Mouse (Mus musculus) mouse embryonic stem cell (cell line): ENCODE measurements around the gene Gpr22.

Experiments used
- in situ Hi-C, 2 experiments: fragments of 300-500 bp; cut with MboI; formaldehyde crosslinking; loops; 1 replicate in 1 of 2; 3 replicates in 1 of 2; pipeline ENCODE4 v1.14.3; 2019 to 2020; ENCODE audit warnings: low sequenced_read_pairs in 2 of 2, low pct_unique_long_range_greater_than_20kb in 1 of 2, mixed read lengths in 1 of 2; ENCODE audit not compliant: unreplicated experiment in 1 of 2

Gene Gpr22

DNA sequence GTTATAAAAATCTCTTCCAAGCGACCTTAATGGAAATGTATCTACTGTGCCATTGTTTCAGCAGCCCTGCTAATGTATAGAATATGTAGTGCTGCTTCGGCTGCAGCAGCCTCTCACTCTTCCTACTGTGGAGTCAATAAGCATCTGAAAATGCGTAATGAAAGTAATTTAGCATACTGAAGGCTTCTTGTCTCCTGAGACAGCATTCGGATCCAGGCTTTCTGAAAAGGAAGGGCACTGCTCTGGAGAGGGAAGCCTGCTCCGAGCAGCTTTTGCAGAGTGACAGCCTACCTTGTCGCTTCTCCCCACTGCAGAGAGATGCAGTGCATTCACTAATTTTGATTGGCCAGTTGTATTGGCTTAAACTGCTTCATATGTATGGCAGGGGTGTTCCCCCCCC is at the start of gene Gpr22:
Gene Gpr22 (minus strand): TSS at position 348 of the 400 bp plus-strand sequence.
- in situ Hi-C loops: loop anchor here in 1 of 2 experiments (25.0 kb wide), 1 partner anchor 201 kb away; no protein-coding TSS in a partner anchor

DNA sequence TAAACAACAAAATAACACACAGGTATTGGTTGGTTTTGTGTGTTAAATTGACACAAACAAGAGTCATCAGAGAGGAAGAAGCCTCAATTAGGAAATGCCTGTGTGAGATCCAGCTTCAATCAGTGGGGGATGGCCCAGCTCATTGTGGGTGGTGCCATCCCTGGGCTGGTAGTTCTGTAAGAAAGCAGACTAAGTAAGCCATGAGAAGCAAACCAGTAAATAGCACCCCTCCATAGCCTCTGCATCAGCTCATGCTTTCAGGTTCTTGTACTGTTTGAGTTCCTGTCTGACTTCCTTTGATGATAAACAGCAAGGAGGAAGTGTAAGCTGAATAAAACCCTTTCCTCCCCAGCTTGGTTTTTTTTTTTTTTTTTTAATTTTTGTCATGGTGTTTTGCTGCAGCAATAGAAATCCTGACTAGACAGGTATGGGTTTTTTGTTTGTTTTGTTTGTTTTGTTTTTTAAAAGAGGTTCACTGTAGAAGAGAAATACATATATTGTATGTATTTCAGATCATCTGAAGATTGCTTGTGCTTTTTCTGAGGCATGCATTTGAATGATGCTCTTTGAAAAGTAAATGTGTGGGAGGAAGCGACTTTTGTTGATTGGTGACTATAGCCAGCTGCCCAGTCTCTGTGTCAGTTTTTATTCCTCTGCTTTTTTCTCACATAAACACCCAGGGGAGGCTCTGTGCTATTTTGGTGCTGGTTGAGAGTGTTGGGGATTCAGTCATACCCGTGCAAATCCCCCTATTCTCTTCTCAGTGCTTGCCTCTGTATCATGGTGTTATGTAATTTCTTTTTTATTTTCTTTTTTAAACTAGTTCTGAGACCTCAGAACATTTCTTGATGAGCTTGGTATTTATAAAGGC is 42.4 kb upstream of the Gpr22 start:
- in situ Hi-C loops: no loop called here

DNA sequence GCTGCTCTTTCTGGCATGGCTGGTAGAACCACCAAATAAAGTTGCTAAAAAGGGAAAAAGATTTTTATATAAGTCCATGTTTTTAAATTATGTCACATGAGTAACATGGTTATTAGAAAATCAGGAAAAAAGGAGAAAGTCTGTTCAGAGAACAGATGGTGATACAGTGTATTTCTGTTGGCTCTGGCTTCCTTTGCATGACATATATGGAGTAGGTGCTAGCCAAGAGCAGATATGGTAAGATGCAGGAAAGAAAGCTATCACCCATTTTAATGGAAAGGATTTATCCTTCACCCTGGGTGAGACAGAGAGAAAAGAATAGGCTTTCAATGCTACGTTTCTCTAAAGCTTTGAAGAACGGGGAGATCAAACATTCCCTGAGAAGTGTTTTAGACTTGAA is 40.7 kb upstream of the Gpr22 start:
- in situ Hi-C loops: no loop called here

DNA sequence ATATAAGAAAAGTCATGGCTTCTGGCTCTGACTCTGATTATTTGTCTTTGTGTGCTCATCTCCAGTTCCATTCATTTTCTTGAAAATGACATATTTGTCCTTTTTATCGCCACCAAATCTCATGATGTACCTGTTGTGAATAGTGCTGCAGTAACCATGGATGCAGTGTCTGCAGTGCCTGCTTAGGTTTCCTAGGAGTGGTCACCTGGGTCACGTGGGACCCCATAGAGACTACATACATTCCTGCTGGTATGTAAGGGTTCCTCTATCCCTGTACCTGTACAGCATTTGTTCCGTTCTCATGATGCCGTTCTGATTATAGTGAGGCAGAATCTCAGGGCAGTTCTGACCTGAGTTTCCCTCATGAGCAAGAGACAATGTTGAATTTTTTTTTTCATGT is 36.1 kb upstream of the Gpr22 start:
- in situ Hi-C loops: no loop called here

DNA sequence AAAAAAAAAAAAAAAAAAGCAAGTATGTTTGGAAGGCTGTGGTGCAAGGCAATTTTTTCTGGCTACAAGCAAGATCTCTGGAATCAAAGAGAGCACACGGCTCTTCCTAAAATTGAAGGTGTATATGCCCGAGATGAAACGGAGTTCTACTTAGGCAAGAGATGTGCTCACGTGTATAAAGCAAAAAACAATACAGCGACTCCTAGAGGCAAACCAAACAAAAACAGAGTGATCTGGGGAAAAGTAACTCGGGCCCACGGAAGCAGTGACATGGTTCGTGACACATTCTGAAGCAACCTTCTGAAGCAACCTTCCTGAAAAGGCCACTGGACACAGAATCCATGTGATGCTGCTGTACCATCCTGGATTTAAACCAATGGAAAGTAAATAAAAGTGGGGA is 33.6 kb upstream of the Gpr22 start:
- in situ Hi-C loops: no loop called here

DNA sequence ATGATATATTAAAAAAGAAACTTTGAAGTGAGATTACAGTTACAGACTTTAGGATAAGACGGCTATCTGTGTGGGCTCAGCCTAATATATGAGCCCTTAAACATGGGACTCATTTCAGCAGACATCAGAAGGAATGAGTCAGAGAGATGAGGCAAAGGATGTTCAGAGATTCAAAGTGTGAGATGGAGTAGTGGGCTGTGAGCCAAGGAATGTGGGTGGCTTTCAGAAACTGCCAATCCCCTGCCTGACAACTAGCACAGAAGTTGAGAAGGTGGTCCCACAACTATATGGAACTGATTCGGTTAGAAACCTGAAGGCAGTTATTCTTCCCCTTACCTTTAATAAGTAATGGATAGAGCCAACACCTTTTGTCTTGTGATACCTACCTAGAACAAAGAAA is 20.9 kb upstream of the Gpr22 start:
- in situ Hi-C loops: no loop called here

DNA sequence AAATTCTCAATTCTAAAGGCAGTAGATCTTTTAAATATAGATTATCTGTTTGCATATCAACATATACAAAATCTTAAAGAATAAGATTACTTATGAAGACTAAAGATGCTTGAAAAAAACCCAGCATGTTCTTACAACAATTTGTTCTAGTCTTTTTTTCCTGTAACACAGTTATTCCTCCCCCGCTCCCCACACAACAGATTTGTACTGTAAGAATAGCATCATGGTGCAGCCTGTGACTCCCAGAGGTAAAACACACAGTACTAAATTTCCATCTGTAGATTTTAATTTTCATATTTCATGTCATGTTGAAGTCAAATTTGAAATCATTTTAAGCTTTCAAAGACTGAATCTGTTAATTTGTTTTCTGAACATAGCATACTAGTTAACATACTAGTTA is 16.4 kb upstream of the Gpr22 start:
- in situ Hi-C loops: no loop called here

DNA sequence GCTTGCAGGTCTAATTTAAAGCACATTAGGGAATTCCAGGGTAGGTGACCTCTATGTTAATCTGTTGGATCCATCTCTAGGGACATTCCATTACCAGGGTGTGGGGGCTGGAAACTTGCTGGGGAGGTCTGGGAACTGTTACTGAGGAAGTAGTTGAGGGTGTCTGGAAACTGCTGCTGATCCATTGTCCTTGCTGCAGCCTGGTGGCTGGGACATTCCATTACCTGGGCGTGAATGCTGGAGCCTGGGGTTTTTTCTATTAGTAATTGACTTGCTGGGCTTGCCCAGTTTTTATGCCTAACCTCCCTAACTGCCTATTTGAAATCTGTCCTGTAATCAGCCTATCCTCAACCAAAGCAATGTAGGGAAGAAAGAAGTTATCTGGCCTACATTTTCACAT is 13.0 kb upstream of the Gpr22 start:
- in situ Hi-C loops: no loop called here

DNA sequence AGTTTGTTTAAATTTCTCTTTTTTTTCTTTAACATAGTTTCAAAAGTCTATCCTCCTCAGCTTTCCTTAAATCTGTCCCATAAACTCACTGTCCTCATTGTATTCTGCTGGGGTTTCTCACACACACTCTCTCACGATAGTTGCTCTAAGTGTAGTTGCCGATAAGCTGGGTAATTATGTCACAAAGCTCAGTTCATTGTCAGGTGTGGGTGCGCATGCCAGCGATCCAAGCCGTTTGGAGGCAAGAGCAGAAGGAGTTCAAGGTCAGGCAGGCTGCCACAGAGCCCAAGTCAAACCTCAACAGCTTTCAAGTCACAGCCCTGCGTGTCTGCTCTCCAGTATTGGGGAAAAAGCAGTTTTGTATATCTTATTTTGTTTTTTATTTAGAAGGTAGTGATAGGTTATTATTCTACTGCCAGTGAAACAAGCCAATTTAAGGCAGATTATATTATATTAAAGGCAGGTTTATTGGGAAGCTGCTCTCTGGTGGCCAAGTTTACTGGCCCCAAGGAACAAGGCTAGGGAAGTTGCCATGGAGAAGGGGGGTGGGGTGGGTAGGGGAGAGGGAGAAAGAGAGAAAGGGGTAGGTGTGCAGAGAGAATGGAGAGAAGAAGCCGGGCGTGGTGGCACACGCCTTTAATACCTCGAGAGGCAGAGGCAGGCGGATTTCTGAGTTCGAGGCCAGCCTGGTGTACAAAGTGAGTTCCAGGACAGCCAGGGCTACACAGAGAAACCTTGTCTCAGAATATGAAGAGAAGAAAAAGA is 11.9 kb upstream of the Gpr22 start:
- in situ Hi-C loops: no loop called here

DNA sequence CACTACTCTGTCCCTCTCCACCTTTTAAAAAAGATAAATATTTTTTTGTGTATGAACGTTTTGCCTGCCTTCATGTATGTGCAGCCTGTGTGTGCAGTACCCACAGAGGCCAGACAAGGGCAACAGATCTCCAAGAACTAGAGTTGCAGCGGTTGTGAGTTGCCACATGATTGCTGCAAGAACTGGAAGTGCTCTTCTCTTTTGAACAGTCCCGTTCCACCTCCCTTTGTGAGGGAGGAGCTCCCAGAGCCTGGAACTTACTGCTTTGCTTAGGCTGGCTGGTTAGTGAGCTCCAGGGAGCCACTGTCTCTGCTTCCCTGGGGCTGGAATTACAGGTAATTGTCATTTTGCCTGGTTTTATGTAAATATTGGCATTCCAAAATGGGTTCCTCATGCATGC is 10.8 kb upstream of the Gpr22 start:
- in situ Hi-C loops: loop anchor here (5.0 to 25.0 kb wide), 2 partner anchors 212 to 217 kb away; no protein-coding TSS in a partner anchor

DNA sequence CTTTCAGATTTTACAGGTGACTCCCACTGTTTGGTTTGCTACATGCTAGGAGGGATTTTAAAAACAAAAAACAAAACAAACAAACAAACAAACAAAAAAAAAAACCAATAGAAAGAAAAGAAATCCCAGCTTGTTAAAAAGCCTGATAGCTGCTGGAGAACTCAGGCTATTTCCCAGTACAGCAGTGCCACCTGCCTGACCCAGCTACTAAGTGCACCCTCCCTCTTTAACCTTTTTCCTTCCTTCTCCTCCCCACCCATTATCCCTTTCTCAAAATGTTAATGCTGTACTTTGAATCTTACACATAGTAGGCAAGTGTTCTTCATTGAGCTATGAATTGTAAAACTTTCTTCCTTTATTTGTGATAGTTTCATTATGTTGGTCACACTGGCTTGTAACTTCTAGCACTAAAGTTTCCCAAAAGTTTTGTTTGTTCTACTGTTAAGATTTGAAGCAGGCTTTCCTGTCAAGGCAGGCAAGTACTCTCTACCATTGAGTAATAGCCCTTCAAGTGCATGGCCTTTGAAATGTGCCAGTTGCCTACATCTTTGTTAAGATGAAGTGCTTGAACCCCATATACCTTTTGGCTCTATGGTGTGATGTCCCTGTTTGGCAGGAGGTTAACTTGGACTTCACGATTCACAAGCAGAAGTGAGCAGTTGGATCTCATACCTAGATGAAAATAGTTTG is 6.0 kb upstream of the Gpr22 start:
- in situ Hi-C loops: loop anchor here (5.0 to 25.0 kb wide), 2 partner anchors 207 to 212 kb away; no protein-coding TSS in a partner anchor

DNA sequence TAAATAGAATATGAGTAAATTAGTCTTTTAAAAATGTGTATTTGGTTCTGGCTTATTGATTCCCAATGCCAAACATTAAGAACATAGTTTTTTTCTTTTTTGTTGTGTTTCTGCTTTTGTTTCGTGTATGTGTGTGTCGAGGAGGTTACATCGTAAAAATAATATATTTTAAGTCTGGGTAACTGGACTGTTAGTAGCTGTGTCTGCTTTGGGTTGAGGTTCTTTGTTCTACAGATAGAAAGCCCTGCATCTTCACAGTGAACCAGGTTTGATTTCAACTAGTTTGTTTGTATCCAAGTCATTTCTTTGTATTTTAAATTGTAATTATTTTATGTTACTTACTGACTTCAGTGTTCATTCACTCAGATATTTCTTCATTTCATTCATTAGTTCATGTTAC is 323 bp upstream of the Gpr22 start:
- in situ Hi-C loops: loop anchor here in 1 of 2 experiments (25.0 kb wide), 1 partner anchor 202 kb away; no protein-coding TSS in a partner anchor

DNA sequence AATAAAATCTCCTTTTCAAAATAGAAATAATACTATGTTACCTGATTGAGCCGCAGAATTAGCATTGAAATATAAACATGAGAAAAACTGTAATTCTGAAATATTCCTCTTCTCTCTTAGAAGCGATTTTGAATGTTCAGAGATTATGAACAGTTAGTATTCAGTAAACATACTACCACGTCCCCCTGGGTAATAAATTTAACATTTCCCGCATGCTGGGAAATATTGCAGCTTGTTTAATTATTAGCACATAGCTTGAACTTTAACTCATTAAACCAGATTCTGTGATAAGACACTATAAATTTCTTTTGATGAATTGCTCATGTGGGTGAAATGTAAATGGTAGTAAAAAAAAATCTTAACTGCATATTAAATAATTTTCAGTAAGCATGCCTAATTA is 1.0 kb downstream of the Gpr22 start:
- in situ Hi-C loops: loop anchor here in 1 of 2 experiments (25.0 kb wide), 1 partner anchor 200 kb away; no protein-coding TSS in a partner anchor

DNA sequence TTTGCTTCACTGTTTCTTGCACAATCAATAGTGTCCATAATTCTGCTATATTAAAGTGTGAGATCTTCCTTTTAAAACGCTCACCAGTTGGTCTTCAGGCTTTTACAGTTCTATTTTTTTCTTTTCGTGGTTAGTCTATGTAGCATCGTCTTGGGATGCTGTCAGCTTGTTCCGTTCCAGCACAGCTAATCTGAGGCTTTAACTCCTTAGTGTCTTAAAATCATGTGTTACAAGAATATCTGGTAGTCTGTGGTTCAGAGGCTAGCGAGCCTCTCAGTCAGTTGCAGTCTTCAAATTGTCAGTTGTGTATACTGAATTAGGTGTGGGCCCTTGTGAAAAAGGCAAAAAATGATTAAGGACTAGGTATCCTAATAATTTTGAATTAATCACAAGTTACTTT is 1.5 kb downstream of the Gpr22 start:
- in situ Hi-C loops: loop anchor here in 1 of 2 experiments (25.0 kb wide), 1 partner anchor 200 kb away; no protein-coding TSS in a partner anchor

DNA sequence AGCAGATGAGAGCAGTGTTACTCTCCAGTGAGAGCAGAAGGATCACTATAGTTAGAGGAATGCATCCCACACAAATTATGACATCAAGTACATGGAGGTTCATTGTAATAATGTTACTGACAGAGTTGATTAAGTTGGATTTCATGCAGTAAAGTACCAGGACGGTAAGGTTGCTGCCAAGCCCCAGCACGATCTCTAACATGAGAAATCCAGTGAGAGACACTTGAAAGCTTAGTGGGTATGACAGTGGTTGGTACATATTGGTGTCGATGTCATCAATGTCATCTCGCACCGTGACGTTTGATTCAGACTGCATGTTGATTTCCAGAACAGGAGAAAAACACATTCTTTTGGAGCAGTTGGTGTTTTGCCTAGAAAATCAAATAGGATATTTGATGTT is 4.1 kb downstream of the Gpr22 start:
- in situ Hi-C loops: loop anchor here in 1 of 2 experiments (25.0 kb wide), 1 partner anchor 197 kb away; no protein-coding TSS in a partner anchor

DNA sequence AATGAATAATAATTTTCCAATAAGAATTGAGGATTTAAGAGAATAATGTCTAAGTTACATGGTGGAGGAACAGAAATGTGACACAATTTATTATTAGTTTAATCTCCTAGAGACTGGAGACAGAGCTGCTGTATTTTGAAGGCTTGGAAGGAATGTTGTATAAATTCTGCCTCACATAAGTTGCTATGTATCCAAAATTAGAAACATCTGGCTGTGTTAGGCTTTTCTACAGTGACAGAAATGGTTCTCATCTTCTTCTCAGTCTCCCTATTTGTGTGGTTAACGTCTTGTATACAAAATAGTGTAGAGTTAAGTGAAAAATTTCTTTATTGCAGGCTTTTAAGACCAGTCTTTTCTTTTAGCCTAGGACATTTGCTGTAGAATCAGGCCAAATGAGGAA is 6.2 kb downstream of the Gpr22 start:
- in situ Hi-C loops: loop anchor here in 1 of 2 experiments (25.0 kb wide), 1 partner anchor 195 kb away; no protein-coding TSS in a partner anchor

DNA sequence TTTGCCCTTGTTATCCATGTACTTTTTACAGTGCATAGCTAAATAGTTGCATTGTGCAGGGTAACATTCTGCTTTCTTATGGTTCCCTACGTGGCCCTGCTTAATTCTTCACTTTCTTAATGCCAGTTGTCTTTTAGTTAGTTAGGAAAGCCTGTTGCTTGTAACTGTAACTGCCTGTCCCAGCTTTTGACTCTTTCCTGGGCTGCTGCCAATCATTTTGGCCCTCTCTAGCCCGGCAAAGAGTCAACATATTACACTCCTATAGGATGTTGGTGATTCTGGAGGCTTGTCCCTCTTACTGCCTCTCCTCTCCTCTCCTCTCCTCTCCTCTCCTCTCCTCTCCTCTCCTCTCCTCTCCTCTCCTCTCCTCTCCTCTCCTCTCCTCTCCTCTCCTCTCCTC is 7.6 kb downstream of the Gpr22 start:
- in situ Hi-C loops: loop anchor here in 1 of 2 experiments (25.0 kb wide), 1 partner anchor 194 kb away; no protein-coding TSS in a partner anchor

DNA sequence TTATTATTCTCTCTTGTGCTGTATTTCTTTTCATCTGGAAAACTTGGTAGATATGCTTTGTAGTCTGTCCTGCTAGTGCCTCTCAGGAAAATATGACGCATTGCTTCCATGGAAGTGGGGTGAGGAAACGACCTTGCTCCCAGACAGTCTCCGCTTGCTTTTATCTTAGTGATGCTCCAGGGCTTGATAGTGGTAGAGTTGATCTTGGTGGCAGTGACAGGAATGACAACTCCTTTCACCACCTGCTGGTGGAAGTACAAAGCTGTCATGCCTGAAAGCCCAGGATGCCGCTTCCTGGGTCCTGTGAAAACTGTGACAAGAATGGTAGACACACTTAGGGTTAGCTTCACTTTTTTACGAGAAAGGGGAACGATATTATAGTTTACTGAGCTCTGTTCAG is 9.8 kb downstream of the Gpr22 start:
- in situ Hi-C loops: loop anchor here in 1 of 2 experiments (25.0 kb wide), 1 partner anchor 192 kb away; no protein-coding TSS in a partner anchor
